In the genomic region with DNA sequence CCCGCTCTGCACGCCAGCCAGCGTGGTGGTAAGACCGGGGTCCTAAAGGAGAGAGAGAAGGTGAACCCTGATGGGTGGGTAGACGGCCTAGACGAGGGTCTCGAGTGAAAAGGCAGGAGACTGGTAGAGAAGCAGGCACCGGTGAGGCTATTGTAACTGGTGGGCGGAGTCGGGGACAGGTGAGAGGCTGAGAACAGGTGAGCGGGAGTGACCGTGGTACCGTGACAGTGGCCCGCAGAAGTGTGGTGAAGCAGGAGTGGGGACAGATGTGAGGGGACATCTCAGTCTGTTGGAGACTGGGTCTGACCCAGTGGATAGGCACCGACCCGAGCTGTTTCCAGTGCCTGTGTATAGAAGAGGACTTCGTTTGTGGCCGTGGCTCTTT, we compare ENCODE assay signal across 9 mouse cellular contexts. TPM values are rescaled to one million over a fixed set of nuclear protein-coding genes. Genes with fewer than 3 reads are reported as not detected.
DNase-seq lines count a peak whose midpoint lies in the region; ATAC-seq and TF ChIP-seq lines count a peak whose summit lies in the region.
"Had no signal": no experiment of that assay in that cellular context is flagged by ENCODE, and none has a peak within 500 bp of the region (broad histone marks: within the 10 kb centered on the region; RNA-seq: fewer than 3 reads in every experiment).

No protein-coding gene starts in this region.

- H3K4me2 ChIP-seq in limb, embryonic 13.5 days (replicated peaks) = peak overlapping the region; percentile 87
- H3K4me2 ChIP-seq in neural tube, embryonic 15.5 days = peak overlapping the region; percentile 85

- peak overlapping the region; percentile 59 for H3K9ac ChIP-seq in liver, adult 2 months (ENCODE audit: low read depth, low read length)
- H3K9ac ChIP-seq in limb, embryonic 13.5 days = peak overlapping the region; percentile 76
- peak overlapping the region; percentile 63 for H3K9ac ChIP-seq in neural tube, embryonic 15.5 days (replicated peaks)

- H3K4me1 ChIP-seq in liver, adult 2 months (ENCODE audit: control insufficient read depth, insufficient read depth, low read length) = no peaks in the 10 kb centered on the region
- H3K4me1 ChIP-seq in limb, embryonic 13.5 days = peaks cover 47% of the 10 kb centered on the region
- peaks cover 44% of the 10 kb centered on the region for H3K4me1 ChIP-seq in neural tube, embryonic 15.5 days

- ATAC-seq in erythroblast, adult 5-6 weeks (replicated peaks; ENCODE audit: low FRiP score, poor library complexity, severe bottlenecking) = 0 out of 2 replicates have a peak, but pooled peaks have one; percentile 6
- no peak for ATAC-seq in limb, embryonic 13.5 days (ENCODE audit: low FRiP score, low read depth)
- no peak; the same call in 1 of the 2 replicates for ATAC-seq in neural tube, embryonic 15.5 days (ENCODE audit: low FRiP score)

- H3K27me3 ChIP-seq in liver, adult 2 months (ENCODE audit: control insufficient read depth, insufficient read depth, low read length) = no peaks in the 10 kb centered on the region
- no peaks in the 10 kb centered on the region for H3K27me3 ChIP-seq in limb, embryonic 13.5 days
- no peaks in the 10 kb centered on the region for H3K27me3 ChIP-seq in neural tube, embryonic 15.5 days (replicated peaks)

- H3K36me3 ChIP-seq in liver, adult 2 months (ENCODE audit: control insufficient read depth, insufficient read depth, low read length) = no peaks in the 10 kb centered on the region
- H3K36me3 ChIP-seq in limb, embryonic 13.5 days = no peaks in the 10 kb centered on the region
- no peaks in the 10 kb centered on the region for H3K36me3 ChIP-seq in neural tube, embryonic 15.5 days

- DNase-seq in liver, adult 2 months (ENCODE audit: extremely low read depth, low read depth, low spot score) = no peak
- no peak for DNase-seq in liver
- DNase-seq in thymus, postnatal 25 days = no peak
- no peak for DNase-seq in urinary bladder, postnatal 14 days (ENCODE audit: low spot score)
- no peak for DNase-seq in kidney, adult 18-20 months

- TF ChIP-seq CTCF in liver, adult 2 months (IDR thresholded peaks at IDR 0.05; ENCODE audit: low read depth, low read length) = no peak

- no peak for TF ChIP-seq POLR2A in liver, adult 2 months (IDR thresholded peaks at IDR 0.05; ENCODE audit: extremely low read depth, insufficient read depth, low read length)

- H3K79me2 ChIP-seq in liver, adult 2 months (ENCODE audit: control insufficient read depth, insufficient read depth, low read length) = no peaks in the 10 kb centered on the region

- H3K4me3 ChIP-seq in liver, adult 2 months (ENCODE audit: insufficient read depth, low read depth, low read length) = peak overlapping the region; percentile 74
- H3K4me3 ChIP-seq in limb, embryonic 13.5 days = peak overlapping the region; percentile 62
- H3K4me3 ChIP-seq in neural tube, embryonic 15.5 days (replicated peaks) = peak overlapping the region; percentile 56

- WGBS in liver, adult 2 months = 22% methylated on average over 18 of the region's 18 CpGs
- 7% methylated on average over 18 of the region's 18 CpGs for WGBS in limb, embryonic 13.5 days
- 12% methylated on average over 18 of the region's 18 CpGs for WGBS in neural tube, embryonic 15.5 days

- H3K27ac ChIP-seq in liver, adult 2 months (replicated peaks; ENCODE audit: insufficient read depth, low read depth, low read length) = no peak overlapping the region
- peak overlapping the region; percentile 29; the same call in 1 of the 2 replicates for H3K27ac ChIP-seq in limb, embryonic 13.5 days
- H3K27ac ChIP-seq in neural tube, embryonic 15.5 days (replicated peaks) = peak overlapping the region; percentile 77

- H3K9me3 ChIP-seq in limb, embryonic 13.5 days = no peaks in the 10 kb centered on the region
- H3K9me3 ChIP-seq in neural tube, embryonic 15.5 days (replicated peaks) = no peaks in the 10 kb centered on the region

RNA-seq across cellular contexts. Expression of gene Pfkfb4, which starts 0.5 kb away (rescaled TPM):
- total RNA-seq in liver, adult 2 months (2014; rRNA removed) = 1.0 and 1.7 TPM in 2 replicates
- polyA plus RNA-seq in liver, adult 2 months (2012; rRNA removed) = 1.1 and 1.4 TPM in 2 replicates
- 3.1 and 13.3 TPM in 2 replicates for total RNA-seq in erythroblast, adult 5-6 weeks (2015; ENCODE audit: low replicate concordance)
- 7.9 and 12.3 TPM in 2 replicates for total RNA-seq in erythroblast, adult 5-6 weeks (2017; ENCODE audit: low replicate concordance)
- 12.3 and 14.6 TPM in 2 replicates for polyA plus RNA-seq in limb, embryonic 13.5 days (2015; fragmentation: Nextera tagmentation; extraction: Ambion mirVana)
- polyA plus RNA-seq in neural tube, embryonic 15.5 days (2015; fragmentation: Nextera tagmentation; extraction: Ambion mirVana) = 26.3 and 30.1 TPM in 2 replicates

RNA-seq across cellular contexts. Expression of gene Ucn2, which starts 6.3 kb away (rescaled TPM):
- not detected in 2 replicates for total RNA-seq in liver, adult 2 months (2014; rRNA removed)
- polyA plus RNA-seq in liver, adult 2 months (2012; rRNA removed) = not detected in 2 replicates
- total RNA-seq in erythroblast, adult 5-6 weeks (2015; ENCODE audit: low replicate concordance) = not detected in 2 replicates
- not detected in 2 replicates for total RNA-seq in erythroblast, adult 5-6 weeks (2017; ENCODE audit: low replicate concordance)
- polyA plus RNA-seq in limb, embryonic 13.5 days (2015; fragmentation: Nextera tagmentation; extraction: Ambion mirVana) = 0.22 and 0.33 TPM in 2 replicates
- not detected in 2 replicates for polyA plus RNA-seq in neural tube, embryonic 15.5 days (2015; fragmentation: Nextera tagmentation; extraction: Ambion mirVana)
- total RNA-seq: layer of hippocampus, postnatal 25 days had no signal

RNA-seq across cellular contexts. Expression of gene Col7a1, which starts 38.7 kb away (rescaled TPM):
- total RNA-seq in liver, adult 2 months (2014; rRNA removed) = 0.07 and 0.46 TPM in 2 replicates
- 0.19 and 0.23 TPM in 2 replicates for polyA plus RNA-seq in liver, adult 2 months (2012; rRNA removed)
- total RNA-seq in erythroblast, adult 5-6 weeks (2015; ENCODE audit: low replicate concordance) = under 0.01 TPM in 1 of 2 replicates, not detected in the other
- total RNA-seq in erythroblast, adult 5-6 weeks (2017; ENCODE audit: low replicate concordance) = 0.17 and 1.4 TPM in 2 replicates
- 6.7 and 7.7 TPM in 2 replicates for polyA plus RNA-seq in limb, embryonic 13.5 days (2015; fragmentation: Nextera tagmentation; extraction: Ambion mirVana)
- polyA plus RNA-seq in neural tube, embryonic 15.5 days (2015; fragmentation: Nextera tagmentation; extraction: Ambion mirVana) = 1.8 and 2.8 TPM in 2 replicates

RNA-seq across cellular contexts. Expression of gene Shisa5, which starts 46.3 kb away (rescaled TPM):
- 20.8 and 23.8 TPM in 2 replicates for total RNA-seq in liver, adult 2 months (2014; rRNA removed)
- polyA plus RNA-seq in liver, adult 2 months (2012; rRNA removed) = 144 and 205 TPM in 2 replicates
- 14.6 and 20.3 TPM in 2 replicates for total RNA-seq in erythroblast, adult 5-6 weeks (2015; ENCODE audit: low replicate concordance)
- 13.9 and 51.4 TPM in 2 replicates for total RNA-seq in erythroblast, adult 5-6 weeks (2017; ENCODE audit: low replicate concordance)
- polyA plus RNA-seq in limb, embryonic 13.5 days (2015; fragmentation: Nextera tagmentation; extraction: Ambion mirVana) = 84.1 and 87.1 TPM in 2 replicates
- 78.4 and 93.0 TPM in 2 replicates for polyA plus RNA-seq in neural tube, embryonic 15.5 days (2015; fragmentation: Nextera tagmentation; extraction: Ambion mirVana)

RNA-seq across cellular contexts. Expression of gene Uqcrc1, which starts 55.6 kb away (rescaled TPM):
- total RNA-seq in liver, adult 2 months (2014; rRNA removed) = 323 and 384 TPM in 2 replicates
- polyA plus RNA-seq in liver, adult 2 months (2012; rRNA removed) = 623 and 677 TPM in 2 replicates
- total RNA-seq in erythroblast, adult 5-6 weeks (2015; ENCODE audit: low replicate concordance) = 24.2 and 31.5 TPM in 2 replicates
- total RNA-seq in erythroblast, adult 5-6 weeks (2017; ENCODE audit: low replicate concordance) = 55.1 and 79.9 TPM in 2 replicates
- polyA plus RNA-seq in limb, embryonic 13.5 days (2015; fragmentation: Nextera tagmentation; extraction: Ambion mirVana) = 437 and 447 TPM in 2 replicates
- polyA plus RNA-seq in neural tube, embryonic 15.5 days (2015; fragmentation: Nextera tagmentation; extraction: Ambion mirVana) = 511 and 515 TPM in 2 replicates
